ENCODE assay signal across 8 mouse cellular contexts in the genomic region with DNA sequence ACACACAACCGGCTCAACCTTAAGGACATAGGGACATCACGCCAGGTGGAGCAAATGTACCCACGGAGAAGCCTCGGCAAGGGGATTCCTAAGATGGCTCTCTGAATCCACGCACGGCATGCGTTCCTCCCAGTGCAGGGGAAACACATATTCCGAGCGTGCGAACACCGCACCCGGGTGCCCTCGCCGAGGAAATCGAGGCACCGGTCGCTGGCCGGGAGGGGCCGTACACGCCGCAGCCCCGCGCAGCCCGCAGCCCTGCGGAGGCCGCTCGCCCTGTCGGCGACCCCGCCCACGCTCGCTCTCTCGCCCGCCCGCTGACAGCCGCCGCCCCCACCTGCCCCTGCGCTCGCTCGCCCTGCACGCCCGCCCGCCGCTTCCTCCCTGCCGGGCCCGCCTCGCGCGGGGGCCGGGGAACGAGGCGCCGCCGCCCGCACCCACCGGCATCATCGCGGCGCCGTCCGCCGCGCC. TPM values are rescaled to one million over a fixed set of nuclear protein-coding genes. Genes with fewer than 3 reads are reported as not detected.
DNase-seq lines count a peak whose midpoint lies in the region; ATAC-seq and TF ChIP-seq lines count a peak whose summit lies in the region.

No protein-coding gene starts in this region.

- no peak for TF ChIP-seq CTCF in stomach, postnatal 0 days (IDR thresholded peaks at IDR 0.05; ENCODE audit: low read depth)

- H3K4me2 ChIP-seq in intestine, embryonic 16.5 days (ENCODE audit: low read depth, low read length), result peak overlapping the region; percentile 88
- H3K4me2 ChIP-seq in liver, embryonic 12.5 days, result peak overlapping the region; percentile 99
- H3K4me2 ChIP-seq in stomach, postnatal 0 days (replicated peaks; ENCODE audit: low read depth), result peak overlapping the region; percentile 83

- DNase-seq in kidney, adult 18-20 months, result peak; percentile 76
- no peak for DNase-seq in kidney, adult 11 months
- peak; percentile 71 to 74 for DNase-seq in cerebellum, postnatal 36 days
- DNase-seq in naive thymus-derived CD4-positive, alpha-beta T cell, adult 2 months (ENCODE audit: low read depth), result peak; percentile 76
- peak; percentile 83 for DNase-seq in stomach, postnatal 0 days (ENCODE audit: low spot score)

- H3K27me3 ChIP-seq in intestine, embryonic 16.5 days (replicated peaks; ENCODE audit: control insufficient read depth, insufficient read depth, low read length), result no peaks in the 10 kb centered on the region
- peaks cover 4% of the 10 kb centered on the region for H3K27me3 ChIP-seq in liver, embryonic 12.5 days (replicated peaks)
- H3K27me3 ChIP-seq in stomach, postnatal 0 days (ENCODE audit: control insufficient read depth, insufficient read depth, low read length), result no peaks in the 10 kb centered on the region

- peak overlapping the region; percentile 95 for H3K27ac ChIP-seq in intestine, embryonic 16.5 days (ENCODE audit: low read length)
- peak overlapping the region; percentile 98 for H3K27ac ChIP-seq in liver, embryonic 12.5 days
- peak overlapping the region; percentile 97 for H3K27ac ChIP-seq in stomach, postnatal 0 days (replicated peaks)

- H3K36me3 ChIP-seq in intestine, embryonic 16.5 days (ENCODE audit: control insufficient read depth, insufficient read depth, low read length), result no peaks in the 10 kb centered on the region
- H3K36me3 ChIP-seq in liver, embryonic 12.5 days, result no peaks in the 10 kb centered on the region
- H3K36me3 ChIP-seq in stomach, postnatal 0 days (ENCODE audit: control insufficient read depth, insufficient read depth, low read length), result no peaks in the 10 kb centered on the region

- ATAC-seq in granulocyte monocyte progenitor cell, adult 5-6 weeks (replicated peaks; ENCODE audit: poor library complexity, severe bottlenecking), result peak; percentile 40
- peak; percentile 64 for ATAC-seq in intestine, embryonic 16.5 days
- peak; percentile 79 for ATAC-seq in liver, embryonic 12.5 days
- peak; percentile 69 for ATAC-seq in stomach, postnatal 0 days (ENCODE audit: low FRiP score, low TSS enrichment)

- WGBS in intestine, embryonic 16.5 days, result under 1% methylated on average over 49 of the region's 63 CpGs
- 0% methylated on average over 55 of the region's 63 CpGs for WGBS in liver, embryonic 12.5 days (ENCODE audit: insufficient replicate concordance)
- WGBS in stomach, postnatal 0 days, result 0% methylated on average over 34 of the region's 63 CpGs

- no peak for TF ChIP-seq EP300 in stomach, postnatal 0 days (optimal IDR thresholded peaks at IDR 0.05)

- peak overlapping the region; percentile 80 for H3K4me3 ChIP-seq in intestine, embryonic 16.5 days (ENCODE audit: low read length)
- peak overlapping the region; percentile 85 for H3K4me3 ChIP-seq in liver, embryonic 12.5 days
- H3K4me3 ChIP-seq in stomach, postnatal 0 days (ENCODE audit: low read depth, low read length), result peak overlapping the region; percentile 74

- H3K9me3 ChIP-seq in intestine, embryonic 16.5 days (ENCODE audit: control insufficient read depth, low read length), result no peaks in the 10 kb centered on the region
- no peaks in the 10 kb centered on the region for H3K9me3 ChIP-seq in liver, embryonic 12.5 days (replicated peaks)
- no peaks in the 10 kb centered on the region for H3K9me3 ChIP-seq in stomach, postnatal 0 days (ENCODE audit: control insufficient read depth, low read length)

- H3K4me1 ChIP-seq in intestine, embryonic 16.5 days (ENCODE audit: control insufficient read depth, insufficient read depth, low read length), result peaks cover 25% of the 10 kb centered on the region
- H3K4me1 ChIP-seq in liver, embryonic 12.5 days, result peaks cover 40% of the 10 kb centered on the region
- no peaks in the 10 kb centered on the region for H3K4me1 ChIP-seq in stomach, postnatal 0 days (replicated peaks; ENCODE audit: control insufficient read depth, insufficient read depth)

- H3K9ac ChIP-seq in intestine, embryonic 16.5 days (ENCODE audit: low read depth, low read length), result peak overlapping the region; percentile 86
- peak overlapping the region; percentile 82 for H3K9ac ChIP-seq in liver, embryonic 12.5 days
- H3K9ac ChIP-seq in stomach, postnatal 0 days (ENCODE audit: low read length), result peak overlapping the region; percentile 80

RNA-seq across cellular contexts. Expression of a gene that starts 0.5 kb away (rescaled TPM):
- 11.2 and 11.4 TPM in 2 replicates for total RNA-seq in granulocyte monocyte progenitor cell, adult 5-6 weeks (2014; fragmentation: Nextera tagmentation)
- total RNA-seq in granulocyte monocyte progenitor cell, adult 5-6 weeks (2017), result 2.9 and 4.7 TPM in 2 replicates
- polyA plus RNA-seq in intestine, embryonic 16.5 days (2015; fragmentation: Nextera tagmentation; extraction: Ambion mirVana), result 5.6 and 7.9 TPM in 2 replicates
- 7.3 and 8.1 TPM in 2 replicates for polyA plus RNA-seq in liver, embryonic 12.5 days (2016; fragmentation: Nextera tagmentation; extraction: Ambion mirVana)
- 18.9 and 21.5 TPM in 2 replicates for polyA plus RNA-seq in stomach, postnatal 0 days (2015; fragmentation: Nextera tagmentation; extraction: Ambion mirVana)

RNA-seq across cellular contexts. Expression of a gene that starts 59.3 kb away (rescaled TPM):
- 630 and 670 TPM in 2 replicates for total RNA-seq in granulocyte monocyte progenitor cell, adult 5-6 weeks (2014; fragmentation: Nextera tagmentation)
- total RNA-seq in granulocyte monocyte progenitor cell, adult 5-6 weeks (2017), result 410 and 442 TPM in 2 replicates
- 900 and 957 TPM in 2 replicates for polyA plus RNA-seq in intestine, embryonic 16.5 days (2015; fragmentation: Nextera tagmentation; extraction: Ambion mirVana)
- 593 and 604 TPM in 2 replicates for polyA plus RNA-seq in liver, embryonic 12.5 days (2016; fragmentation: Nextera tagmentation; extraction: Ambion mirVana)
- polyA plus RNA-seq in stomach, postnatal 0 days (2015; fragmentation: Nextera tagmentation; extraction: Ambion mirVana), result 814 and 865 TPM in 2 replicates
